Mouse (Mus musculus): ENCODE results near the gene AU022252. TPM values are rescaled to one million over a fixed set of nuclear protein-coding genes. Genes with fewer than 3 reads are reported as not detected.

The AU022252 gene
- polyA plus RNA-seq, 1 experiment from 2014 or later = 28.1 TPM

GRCm38 (mm10) chr4:119254012-119254618, 21.6 kb upstream of the AU022252 start:
- Histone ChIP-seq H3K36me3 (ENCODE audit: insufficient read depth, low read length) (no peaks in the 10 kb centered on the region), H3K9ac (ENCODE audit: low read depth, low read length) (no peak overlapping the region), H3K4me1 (replicated peaks; ENCODE audit: insufficient read depth, low read length) (peaks cover 11% of the 10 kb centered on the region; the same call in 1 of the 2 replicates), H3K27me3 (ENCODE audit: insufficient read depth, low read length) (no peaks in the 10 kb centered on the region), H3K4me3 (replicated peaks; ENCODE audit: low read depth, low read length) (no peak overlapping the region), H3K27ac (peak overlapping the region; percentile 86), H3K9me3 (replicated peaks; ENCODE audit: low read length) (no peaks in the 10 kb centered on the region), H3K4me2 (ENCODE audit: low read length) (0 out of 2 replicates have a peak overlapping the region, but pooled peaks have one; percentile 21)
- TF ChIP-seq CTCF (IDR thresholded peaks at IDR 0.05; ENCODE audit: low read depth) = no peak
- DNase-seq (ENCODE audit: low spot score) = peak; percentile 60
- peak; percentile 69; the same call in 1 of the 2 replicates for ATAC-seq (replicated peaks; ENCODE audit: low FRiP score, low read depth)
- 37% methylated on average over 9 of the region's 9 CpGs for WGBS

GRCm38 (mm10) chr4:119252025-119252808, 19.7 kb upstream of the AU022252 start:
- no peak overlapping the region for H3K4me2 ChIP-seq (ENCODE audit: low read length)
- H3K36me3 ChIP-seq (ENCODE audit: insufficient read depth, low read length) = no peaks in the 10 kb centered on the region; the same call in 1 of the 2 replicates
- H3K4me3 ChIP-seq (replicated peaks; ENCODE audit: low read depth, low read length) = no peak overlapping the region
- 36% methylated on average over 7 of the region's 7 CpGs for WGBS
- peaks cover 9% of the 10 kb centered on the region for H3K4me1 ChIP-seq (replicated peaks; ENCODE audit: insufficient read depth, low read length)
- peak overlapping the region; percentile 86 for H3K27ac ChIP-seq
- no peak for TF ChIP-seq CTCF (IDR thresholded peaks at IDR 0.05; ENCODE audit: low read depth)
- ATAC-seq (replicated peaks; ENCODE audit: low FRiP score, low read depth) (peak; percentile 52), DNase-seq (ENCODE audit: low spot score) (no peak)
- H3K9me3 ChIP-seq (replicated peaks; ENCODE audit: low read length) = no peaks in the 10 kb centered on the region
- no peaks in the 10 kb centered on the region for H3K27me3 ChIP-seq (ENCODE audit: insufficient read depth, low read length)
- no peak overlapping the region for H3K9ac ChIP-seq (ENCODE audit: low read depth, low read length)

GRCm38 (mm10) chr4:119248407-119248965, 16.0 kb upstream of the AU022252 start:
- no peak overlapping the region for H3K4me2 ChIP-seq (ENCODE audit: low read length)
- H3K27ac ChIP-seq = peak overlapping the region; percentile 42; the same call in 1 of the 2 replicates
- WGBS = 69% methylated on average over 11 of the region's 11 CpGs

GRCm38 (mm10) chr4:119247462-119248235, 15.1 kb upstream of the AU022252 start:
- H3K9ac ChIP-seq (ENCODE audit: low read depth, low read length) = 0 out of 2 replicates have a peak overlapping the region, but pooled peaks have one; percentile 37

More at GRCm38 (mm10) chr4:119248407-119248965, 16.0 kb upstream of the AU022252 start:
- H3K27me3 ChIP-seq (ENCODE audit: insufficient read depth, low read length) = no peaks in the 10 kb centered on the region
- DNase-seq (ENCODE audit: low spot score) = no peak
- no peak overlapping the region for H3K9ac ChIP-seq (ENCODE audit: low read depth, low read length)
- no peak for TF ChIP-seq CTCF (IDR thresholded peaks at IDR 0.05; ENCODE audit: low read depth)
- H3K36me3 ChIP-seq (ENCODE audit: insufficient read depth, low read length) = peaks cover 6% of the 10 kb centered on the region
- no peak for ATAC-seq (replicated peaks; ENCODE audit: low FRiP score, low read depth)
- H3K4me3 ChIP-seq (replicated peaks; ENCODE audit: low read depth, low read length) = no peak overlapping the region
- H3K4me1 ChIP-seq (replicated peaks; ENCODE audit: insufficient read depth, low read length) = peaks cover 8% of the 10 kb centered on the region
- no peaks in the 10 kb centered on the region for H3K9me3 ChIP-seq (replicated peaks; ENCODE audit: low read length)

GRCm38 (mm10) chr4:119246688-119247225, 14.2 kb upstream of the AU022252 start:
- no peak; the same call in 1 of the 2 replicates for ATAC-seq (replicated peaks; ENCODE audit: low FRiP score, low read depth)
- Histone ChIP-seq H3K4me3 (replicated peaks; ENCODE audit: low read depth, low read length) (no peak overlapping the region), H3K36me3 (ENCODE audit: insufficient read depth, low read length) (peaks cover 6% of the 10 kb centered on the region), H3K9ac (ENCODE audit: low read depth, low read length) (no peak overlapping the region), H3K9me3 (replicated peaks; ENCODE audit: low read length) (no peaks in the 10 kb centered on the region), H3K27me3 (ENCODE audit: insufficient read depth, low read length) (no peaks in the 10 kb centered on the region), H3K4me1 (replicated peaks; ENCODE audit: insufficient read depth, low read length) (peaks cover 2% of the 10 kb centered on the region; the same call in 1 of the 2 replicates), H3K4me2 (ENCODE audit: low read length) (no peak overlapping the region), H3K27ac (no peak overlapping the region)
- WGBS = 76% methylated on average over 14 of the region's 14 CpGs
- no peak for TF ChIP-seq CTCF (IDR thresholded peaks at IDR 0.05; ENCODE audit: low read depth)
- DNase-seq (ENCODE audit: low spot score) = no peak

More at GRCm38 (mm10) chr4:119247462-119248235, 15.1 kb upstream of the AU022252 start:
- H3K27me3 ChIP-seq (ENCODE audit: insufficient read depth, low read length) = no peaks in the 10 kb centered on the region
- ATAC-seq (replicated peaks; ENCODE audit: low FRiP score, low read depth) (peak; percentile 58), DNase-seq (ENCODE audit: low spot score) (peak; percentile 77)
- H3K4me3 ChIP-seq (replicated peaks; ENCODE audit: low read depth, low read length) = no peak overlapping the region
- TF ChIP-seq CTCF (IDR thresholded peaks at IDR 0.05; ENCODE audit: low read depth) = peak; percentile 88
- WGBS = 31% methylated on average over 13 of the region's 13 CpGs
- peaks cover 8% of the 10 kb centered on the region for H3K4me1 ChIP-seq (replicated peaks; ENCODE audit: insufficient read depth, low read length)
- no peak overlapping the region for H3K4me2 ChIP-seq (ENCODE audit: low read length)
- H3K27ac ChIP-seq = peak overlapping the region; percentile 42; the same call in 1 of the 2 replicates
- peaks cover 6% of the 10 kb centered on the region for H3K36me3 ChIP-seq (ENCODE audit: insufficient read depth, low read length)
- H3K9me3 ChIP-seq (replicated peaks; ENCODE audit: low read length) = no peaks in the 10 kb centered on the region
